14 mouse cellular contexts compared by ENCODE assay signal in the genomic region with DNA sequence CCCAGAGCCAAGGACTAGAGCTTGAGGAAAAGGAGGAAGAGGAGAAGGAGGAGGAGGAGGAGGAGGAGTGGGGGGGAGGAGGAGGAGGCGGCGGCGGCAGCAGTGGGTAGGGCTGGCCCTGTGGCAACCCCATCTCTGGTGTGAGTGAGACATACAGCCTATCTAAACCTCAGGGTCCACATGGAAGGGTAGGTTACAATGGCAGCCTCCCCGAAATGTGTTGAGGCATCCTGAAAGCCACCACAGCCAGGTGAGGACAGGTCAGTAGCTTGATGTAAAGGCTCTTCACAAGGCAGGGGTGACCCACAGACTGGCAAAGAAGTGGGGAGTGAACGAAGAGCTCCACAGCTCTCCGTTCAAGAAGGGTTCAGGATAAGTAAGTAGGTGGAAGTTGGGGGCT.
"Had no signal": no experiment of that assay in that cellular context is flagged by ENCODE, and none has a peak within 500 bp of the region (broad histone marks: within the 10 kb centered on the region; RNA-seq: fewer than 3 reads in every experiment).

No protein-coding gene starts in this region.

- H3K9ac ChIP-seq: lung, embryonic 14.5 days; midbrain, embryonic 12.5 days; neural tube, embryonic 12.5 days; stomach, embryonic 15.5 days had no signal

- H3K36me3 ChIP-seq: stomach, embryonic 15.5 days had no signal

- ATAC-seq: midbrain, embryonic 16.5 days had no signal

- H3K4me3 ChIP-seq: neural tube, embryonic 12.5 days; stomach, embryonic 15.5 days had no signal

- H3K9me3 ChIP-seq: midbrain, embryonic 10.5 days; midbrain, embryonic 12.5 days; neural tube, embryonic 12.5 days; stomach, embryonic 15.5 days had no signal

- DNase-seq: lung, embryonic 14.5 days; lung, postnatal 10 days; lung, postnatal 4 days; midbrain, embryonic 14.5 days; right cerebral cortex, postnatal 14 days; thymus, adult 2 months; thymus, postnatal 25 days; thymus, postnatal 4 days had no signal

- H3K27ac ChIP-seq: midbrain, embryonic 10.5 days; midbrain, embryonic 12.5 days; neural tube, embryonic 12.5 days; stomach, embryonic 15.5 days; stomach, postnatal 0 days had no signal

- H3K4me2 ChIP-seq: lung, embryonic 14.5 days; stomach, embryonic 15.5 days had no signal
